Mouse (Mus musculus) megakaryocyte, embryonic 14.5 days (primary cell): ENCODE results near the gene A030003K21Rik.

ENCODE experiments used
- FLI1 ChIP-seq: IDR thresholded peaks from 2 replicates; pipeline ENCODE4 v1.6.1; 2012; ENCODE audit warnings: low read length, inconsistent platforms, mixed read lengths
- GATA1 ChIP-seq: IDR thresholded peaks from 3 replicates; pipeline ENCODE4 v1.6.1; 2012; ENCODE audit warnings: mixed read lengths, low read length, inconsistent platforms, borderline replicate concordance

DNA sequence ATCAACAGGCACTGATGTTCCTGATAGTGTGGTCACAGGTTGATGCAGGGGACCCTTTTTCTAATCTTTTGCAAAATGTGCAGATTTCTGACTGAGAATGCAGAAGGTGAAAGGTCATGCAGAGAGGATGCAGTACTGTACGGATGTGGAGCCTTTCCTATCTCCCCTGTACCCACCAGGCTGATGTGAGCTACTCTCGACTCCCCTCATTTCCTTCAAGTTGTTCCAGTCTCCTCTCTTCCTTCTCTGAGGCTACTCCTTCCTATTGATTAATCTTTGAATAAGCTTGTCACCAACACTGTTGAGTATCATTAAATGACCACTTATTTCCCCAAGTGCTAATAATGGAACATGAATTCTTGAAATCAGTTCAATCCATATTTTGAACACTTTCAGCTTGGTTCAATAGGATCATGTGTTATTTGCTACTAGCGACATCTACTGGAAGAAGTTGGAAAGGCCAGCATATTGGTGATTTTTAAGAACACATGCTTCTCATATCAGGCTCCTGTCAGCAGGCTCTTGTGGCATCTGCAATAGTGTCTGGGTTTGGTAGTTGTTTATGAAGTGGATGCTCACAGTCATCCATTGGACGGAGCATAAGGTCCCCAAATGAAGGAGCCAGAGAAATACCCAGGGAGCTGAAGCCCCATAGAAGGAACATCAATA lies 44.5 kb upstream of the A030003K21Rik start:
- TF ChIP-seq FLI1 (no peak), GATA1 (no peak)
